Mouse (Mus musculus) heart, embryonic 15.5 days (tissue): ENCODE data around the gene Gm17577. TPM values are rescaled to one million over a fixed set of nuclear protein-coding genes. Genes with fewer than 3 reads are reported as not detected.
"Not testable (repeated sequence)": the region's sequence is repeated elsewhere in the genome, so short reads cannot be mapped to it uniquely, and the experiment has no call there.

Experiments
- ATAC-seq: fragments of 200-750 bp; cut with Nextera tagmentation; replicated peaks from 2 replicates; pipeline ENCODE4 v1.8.0; 2017; ENCODE audit warnings: low read depth, moderate TSS enrichment; ENCODE audit not compliant: insufficient number of reproducible peaks, insufficient read depth, low FRiP score
- H3K27ac ChIP-seq: fragments of 300-500 bp; sonication (generic); 2 replicates; pipeline ENCODE4 v1.5.1; 2015; ENCODE audit warnings: mild to moderate bottlenecking, inconsistent platforms
- H3K27me3 ChIP-seq: fragments of 300-500 bp; sonication (generic); 2 replicates; pipeline ENCODE4 v1.6.1; 2015; ENCODE audit warnings: inconsistent platforms
- H3K36me3 ChIP-seq: fragments of 300-500 bp; sonication (generic); 2 replicates; pipeline ENCODE4 v1.6.1; 2015; ENCODE audit warnings: mild to moderate bottlenecking, inconsistent platforms
- H3K4me1 ChIP-seq: fragments of 300-500 bp; sonication (generic); replicated peaks from 2 replicates; pipeline ENCODE4 v1.6.1; 2015; ENCODE audit warnings: inconsistent platforms
- H3K4me2 ChIP-seq: fragments of 300-500 bp; sonication (generic); 2 replicates; pipeline ENCODE4 v1.6.1; 2015; ENCODE audit warnings: inconsistent platforms, mild to moderate bottlenecking, moderate library complexity
- H3K4me3 ChIP-seq: fragments of 300-500 bp; sonication (generic); 2 replicates; pipeline ENCODE4 v1.5.1; 2015; ENCODE audit warnings: mild to moderate bottlenecking, inconsistent platforms
- H3K9ac ChIP-seq: fragments of 300-500 bp; sonication (generic); 2 replicates; pipeline ENCODE4 v1.6.1; 2015; ENCODE audit warnings: mild to moderate bottlenecking, inconsistent platforms
- H3K9me3 ChIP-seq: fragments of 300-500 bp; sonication (generic); replicated peaks from 2 replicates; pipeline ENCODE4 v1.6.1; 2016; ENCODE audit warnings: inconsistent platforms
- WGBS: fragments of 180-500 bp; shearing (Covaris S2); methylation state at CpG from one replicate; pipeline ENCODE4 v1.1.7; 2015; ENCODE audit warnings: mixed read lengths; 5-methylcytosine and 5-hydroxymethylcytosine counted together
- polyA plus RNA-seq: library from polyadenylated mRNA; unstranded; fragments of >200 nt; fragmentation: Nextera tagmentation; extraction: Ambion mirVana; gene quantifications from 2 replicates; pipeline ENCODE4 v1.2.1, GENCODE M21; 2015

Gene Gm17577
- not detected in 2 replicates for polyA plus RNA-seq

GRCm38 (mm10) chrX:123246807-123247206 is at the start of gene Gm17577:
TSS of gene Gm17577 (minus strand) at chrX:123246907.
- H3K9ac ChIP-seq, H3K27ac ChIP-seq, H3K36me3 ChIP-seq, H3K4me3 ChIP-seq, H3K9me3 ChIP-seq, H3K4me1 ChIP-seq, H3K4me2 ChIP-seq, ATAC-seq, H3K27me3 ChIP-seq: not testable (repeated sequence)
- WGBS: no CpG with 5 or more reads among the region's 3 CpGs

- not testable (repeated sequence) for H3K4me1 ChIP-seq
- 50% methylated on average over 1 of the region's 1 CpGs for WGBS
Measured at GRCm38 (mm10) chrX:123222381-123222780, 24.3 kb downstream of the Gm17577 start, which contains the start of gene Srsx. TSS of gene Srsx (minus strand) at chrX:123222481.

More at GRCm38 (mm10) chrX:123222381-123222780, 24.3 kb downstream of the Gm17577 start, which contains the start of gene Srsx:
- not testable (repeated sequence) for ATAC-seq, H3K4me3 ChIP-seq, H3K27ac ChIP-seq, H3K4me2 ChIP-seq, H3K9ac ChIP-seq, H3K9me3 ChIP-seq, H3K36me3 ChIP-seq, H3K27me3 ChIP-seq

Other genes starting within 250 kb of the Gm17577 start
- gene Gm17521, start 217.2 kb downstream of the Gm17577 start, polyA plus RNA-seq: not detected in 2 replicates
- 9.3 and 10.8 TPM in 2 replicates for gene Cldn34c1, start 143.4 kb downstream of the Gm17577 start, polyA plus RNA-seq
- not detected in 2 replicates for gene Srsx, start 24.4 kb downstream of the Gm17577 start, polyA plus RNA-seq